Mouse (Mus musculus) kidney, adult 18-20 months (tissue): ENCODE data around the gene Gm49776.
"Not testable (repeated sequence)": the region's sequence is repeated elsewhere in the genome, so short reads cannot be mapped to it uniquely, and the experiment has no call there.

ENCODE experiments used
- DNase-seq: peaks from one replicate; pipeline ENCODE4 v3.0.0; 2021

The Gm49776 gene

GRCm38 (mm10) chr16:18258221-18258620 is at the start of gene Gm49776:
Gene Gm49776, minus strand, starts transcription at chr16:18258321.
- DNase-seq, result no peak

GRCm38 (mm10) chr16:18289614-18290013 is 31.5 kb upstream of the Gm49776 start:
- not testable (repeated sequence) for DNase-seq

DNA sequence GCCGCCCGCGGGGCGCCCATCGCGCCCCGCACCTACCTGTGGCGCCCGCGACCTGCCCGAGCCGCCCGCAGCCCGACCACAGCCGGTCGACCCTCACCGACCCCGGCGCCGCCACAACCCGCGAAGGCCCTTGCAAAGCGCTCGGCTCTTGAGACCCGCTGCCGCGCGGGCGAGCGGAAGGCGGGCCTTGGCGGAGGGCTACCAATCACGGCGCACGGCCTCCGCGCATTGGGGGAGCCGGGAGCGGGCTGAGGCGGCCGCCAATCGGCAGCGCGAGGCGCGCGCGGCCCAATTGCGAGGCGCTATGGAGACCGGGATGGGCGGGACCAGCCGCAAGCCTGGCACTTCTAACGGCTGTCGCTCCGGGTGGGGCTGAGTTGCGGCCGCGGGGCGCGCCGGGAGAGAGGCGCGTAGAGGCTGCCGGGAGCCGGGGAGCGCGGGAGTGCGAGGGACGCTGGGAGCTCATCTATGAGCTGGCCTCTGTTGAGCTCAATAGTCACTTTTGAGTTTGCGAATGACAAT is 31.0 kb upstream of the Gm49776 start, which contains the start of gene Dgcr8:
TSS of gene Dgcr8 (minus strand) at position 180 of the 522 bp plus-strand sequence.
- peak; percentile 97 for DNase-seq

DNA sequence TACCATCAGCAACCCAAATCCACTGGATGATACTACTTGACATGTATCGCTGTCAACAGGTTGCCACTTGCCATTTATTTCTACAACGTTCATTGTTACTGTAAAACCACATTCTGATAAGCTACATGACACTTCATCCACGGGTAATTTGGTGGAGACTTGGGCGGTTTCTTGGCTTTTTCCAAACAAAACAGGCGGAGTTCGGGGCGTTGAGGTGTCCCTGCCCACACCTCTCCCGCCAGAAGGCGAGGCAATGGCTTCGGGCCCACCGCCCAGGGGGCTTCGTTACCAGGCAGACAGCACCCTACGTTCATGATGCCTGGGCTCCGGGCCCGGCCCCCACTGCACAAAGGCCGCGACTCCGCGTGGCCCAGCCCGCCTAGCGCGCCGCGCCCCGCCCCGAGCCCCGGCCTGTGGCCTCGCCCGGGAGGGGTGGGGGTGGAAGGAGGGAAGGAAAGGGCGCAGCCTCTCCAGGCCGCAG is 30.5 kb upstream of the Gm49776 start:
- no peak for DNase-seq

- DNase-seq, result no peak
These were observed 30.0 kb upstream of the Gm49776 start for GRCm38 (mm10) chr16:18288166-18288565.

DNA sequence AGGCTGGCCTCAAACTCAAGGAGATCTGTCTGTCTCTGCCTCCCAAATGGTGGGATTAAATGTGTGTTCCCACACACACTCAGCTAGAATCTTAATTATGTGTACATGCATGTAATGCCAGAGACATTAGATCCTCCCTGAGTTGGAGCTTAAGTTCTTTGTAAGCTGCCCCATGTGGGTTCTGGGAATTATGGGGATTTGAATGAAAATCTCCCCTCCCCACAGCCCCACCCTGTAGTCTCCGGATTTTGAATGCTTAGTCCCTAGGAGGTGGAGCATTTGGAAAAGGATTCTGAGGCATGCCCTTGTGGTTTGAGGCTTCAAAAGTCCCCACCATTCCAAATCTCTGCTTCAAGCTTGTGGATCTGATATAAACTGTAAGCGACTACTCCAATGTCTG is 17.0 kb upstream of the Gm49776 start:
- no peak for DNase-seq

GRCm38 (mm10) chr16:18268182-18268581 is 10.1 kb upstream of the Gm49776 start:
- no peak for DNase-seq

- DNase-seq, result no peak
These were observed 6.9 kb upstream of the Gm49776 start for GRCm38 (mm10) chr16:18265024-18265423.

- no peak for DNase-seq
These were observed 4.3 kb downstream of the Gm49776 start for GRCm38 (mm10) chr16:18253866-18254265.

DNA sequence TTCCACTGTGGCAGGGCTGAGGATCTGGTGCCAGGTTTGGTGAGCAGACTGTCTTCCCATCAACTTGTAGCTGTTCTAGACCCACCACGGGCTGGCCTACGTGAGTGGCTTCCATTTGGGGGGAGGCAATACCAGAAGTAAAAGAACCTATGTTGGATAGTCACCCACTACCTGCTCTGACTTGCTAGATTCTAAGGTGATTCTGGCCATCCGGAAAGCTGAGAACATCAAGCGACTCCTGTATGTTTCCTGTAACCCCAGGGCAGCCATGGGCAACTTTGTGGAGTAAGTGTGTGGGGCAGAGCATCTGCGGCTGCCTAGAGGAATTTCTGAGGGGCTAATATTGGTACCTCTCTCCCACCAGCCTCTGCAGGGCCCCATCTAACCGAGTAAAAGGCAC is 5.4 kb downstream of the Gm49776 start:
- DNase-seq, result no peak

DNA sequence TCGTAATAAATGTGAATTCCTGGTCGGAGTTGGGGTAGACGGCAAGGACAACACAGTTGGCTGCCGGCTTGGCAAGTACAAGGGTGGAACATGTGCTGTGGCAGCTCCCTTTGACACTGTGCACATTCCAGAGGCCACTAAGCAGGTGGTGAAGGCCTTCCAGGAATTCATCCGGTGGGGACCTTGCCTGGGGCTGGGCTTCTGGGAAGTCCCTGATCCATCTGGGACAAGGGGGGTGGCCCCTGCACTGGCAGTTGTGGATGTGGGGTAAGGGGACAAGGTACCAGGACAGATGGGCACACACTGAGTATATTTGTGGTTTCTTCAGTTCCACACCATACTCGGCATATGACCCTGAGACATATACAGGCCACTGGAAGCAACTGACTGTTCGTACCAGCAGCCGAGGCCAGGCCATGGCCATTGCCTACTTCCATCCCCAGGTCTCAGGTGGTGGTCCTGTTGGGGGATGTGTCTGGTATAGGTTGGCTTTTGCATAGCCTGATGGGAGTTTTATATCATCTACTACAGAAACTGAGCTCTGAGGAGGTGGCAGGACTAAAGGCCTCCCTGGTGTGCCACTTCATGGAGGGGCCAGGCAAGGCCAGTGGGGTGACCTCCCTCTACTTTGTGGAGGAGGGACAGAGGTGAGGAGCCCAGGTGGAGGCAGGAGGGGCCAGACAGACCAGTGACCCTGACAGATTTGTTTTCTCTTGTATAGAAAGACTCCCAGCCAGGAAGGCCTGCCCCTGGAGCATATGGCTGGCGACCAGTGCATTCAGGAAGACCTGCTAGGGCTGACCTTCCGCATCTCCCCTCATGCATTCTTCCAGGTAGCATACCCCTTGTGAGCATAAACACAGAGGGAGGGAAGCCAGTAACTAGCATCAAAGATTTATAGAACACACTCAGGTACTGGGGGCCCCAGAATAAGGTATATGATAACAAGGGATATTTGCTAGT is 7.0 kb downstream of the Gm49776 start:
- no peak for DNase-seq

GRCm38 (mm10) chr16:18250231-18250630 is 7.9 kb downstream of the Gm49776 start:
- DNase-seq, result no peak

DNA sequence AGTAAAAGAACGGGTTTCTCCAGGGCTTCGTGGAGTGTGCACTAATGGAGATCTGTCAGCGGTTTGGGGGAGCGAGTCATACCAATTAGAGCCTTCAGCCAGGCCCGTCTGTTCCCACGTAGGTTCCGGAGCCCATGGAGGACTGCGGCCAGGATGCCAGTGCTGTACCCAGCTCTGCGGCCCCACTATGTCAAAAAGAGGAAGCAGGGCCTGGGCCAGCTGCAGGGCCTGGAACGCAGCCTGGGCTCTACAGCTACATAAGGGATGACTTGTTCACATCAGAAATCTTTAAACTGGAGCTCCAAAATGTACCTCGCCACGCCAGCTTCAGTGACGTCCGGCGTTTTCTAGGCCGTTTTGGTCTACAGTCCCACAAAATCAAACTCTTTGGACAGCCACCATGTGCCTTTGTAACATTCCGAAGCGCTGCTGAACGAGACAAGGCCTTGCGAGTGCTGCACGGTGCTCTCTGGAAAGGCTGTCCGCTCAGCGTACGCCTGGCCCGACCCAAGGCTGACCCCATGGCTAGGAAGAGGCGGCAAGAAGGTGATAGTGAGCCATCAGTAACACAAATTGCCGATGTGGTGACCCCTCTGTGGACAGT is 8.7 kb downstream of the Gm49776 start:
- peak; percentile 41 for DNase-seq

- peak; percentile 98 for DNase-seq
These were observed 9.4 kb downstream of the Gm49776 start, which contains the start of the genes Trmt2a and Ranbp1 for GRCm38 (mm10) chr16:18248433-18249363. Gene Trmt2a, plus strand, starts transcription at chr16:18248679. Gene Ranbp1, minus strand, starts transcription at chr16:18248732.

DNA sequence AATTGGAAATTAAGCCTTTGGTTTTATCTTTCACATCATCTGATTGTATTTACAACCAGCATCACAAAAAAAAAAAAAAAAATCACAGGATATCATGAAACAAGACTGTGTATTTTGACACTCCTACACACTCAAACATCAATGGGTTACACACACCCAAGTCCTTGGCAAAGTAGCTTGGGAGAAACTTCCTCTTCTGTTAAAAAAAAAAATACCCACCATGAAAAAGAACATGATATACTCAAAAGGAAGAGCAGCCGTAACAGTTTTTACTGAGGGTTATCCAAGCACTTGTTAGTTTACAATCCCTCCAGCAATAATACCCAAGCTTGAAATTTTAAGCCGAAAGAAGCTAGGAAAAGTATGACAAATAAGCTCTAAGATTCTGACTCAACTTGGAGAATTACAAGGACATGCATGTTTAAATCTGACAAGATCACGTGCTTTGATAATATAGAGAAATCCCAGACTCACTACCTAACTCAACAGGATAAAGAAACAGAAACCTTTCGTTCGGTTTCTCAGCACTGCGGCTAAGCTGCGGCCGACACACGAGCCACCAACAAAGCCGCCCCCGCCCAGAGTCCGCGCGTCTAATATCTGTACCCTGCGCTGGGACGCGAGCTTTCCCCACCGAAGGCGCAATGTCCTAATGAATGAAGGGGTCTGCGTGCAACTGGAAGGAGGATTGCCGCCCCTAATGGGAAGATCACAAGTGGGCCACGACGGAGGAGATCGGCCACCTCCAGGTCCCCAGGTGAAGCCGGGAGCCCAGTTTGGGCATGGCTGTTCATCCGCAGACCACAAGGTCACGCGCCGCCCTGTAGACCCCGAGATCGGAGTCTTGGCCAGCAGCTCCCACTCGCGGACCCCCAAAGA is 10.4 kb downstream of the Gm49776 start:
- DNase-seq, result no peak

- no peak for DNase-seq
These were observed 16.5 kb downstream of the Gm49776 start for GRCm38 (mm10) chr16:18241581-18241980.

DNA sequence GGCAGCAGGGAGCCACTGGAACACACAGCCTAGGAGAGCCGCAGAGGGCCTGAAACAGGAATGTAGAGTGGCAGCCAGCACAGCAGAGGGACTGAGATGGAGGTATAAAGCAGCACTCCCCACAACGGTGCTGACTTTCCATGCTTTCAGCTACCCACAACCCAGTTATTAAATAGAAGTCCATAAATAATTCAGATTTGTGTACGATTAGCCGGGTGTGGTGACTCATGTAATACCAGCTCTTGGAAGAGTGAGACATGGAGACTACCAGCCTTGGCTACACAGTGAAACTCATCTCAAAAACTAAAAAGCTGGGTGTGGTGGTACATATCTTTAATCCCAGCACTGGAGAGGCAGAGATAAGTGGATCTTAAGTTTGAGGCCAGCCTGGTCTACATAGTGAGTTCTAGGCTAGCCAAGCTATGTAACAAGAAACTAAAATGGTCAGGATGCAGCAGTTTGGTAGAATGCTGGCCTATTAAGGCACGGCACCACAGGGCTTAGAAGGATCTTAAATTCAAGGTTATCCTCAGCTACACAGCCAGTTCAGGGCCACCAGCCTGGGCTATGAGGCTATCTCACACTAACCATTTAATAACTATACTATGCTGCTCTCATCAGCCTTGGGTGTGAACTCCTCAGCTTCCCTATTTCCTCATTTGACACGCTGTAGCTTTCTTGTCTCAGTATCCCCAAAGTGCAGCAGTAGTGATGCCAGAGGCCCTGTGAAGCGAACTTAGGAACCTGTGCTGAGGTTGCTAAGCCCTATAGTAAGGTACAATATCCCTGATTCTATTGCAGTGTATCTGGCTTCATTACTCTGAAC is 21.2 kb downstream of the Gm49776 start:
- DNase-seq, result no peak

DNA sequence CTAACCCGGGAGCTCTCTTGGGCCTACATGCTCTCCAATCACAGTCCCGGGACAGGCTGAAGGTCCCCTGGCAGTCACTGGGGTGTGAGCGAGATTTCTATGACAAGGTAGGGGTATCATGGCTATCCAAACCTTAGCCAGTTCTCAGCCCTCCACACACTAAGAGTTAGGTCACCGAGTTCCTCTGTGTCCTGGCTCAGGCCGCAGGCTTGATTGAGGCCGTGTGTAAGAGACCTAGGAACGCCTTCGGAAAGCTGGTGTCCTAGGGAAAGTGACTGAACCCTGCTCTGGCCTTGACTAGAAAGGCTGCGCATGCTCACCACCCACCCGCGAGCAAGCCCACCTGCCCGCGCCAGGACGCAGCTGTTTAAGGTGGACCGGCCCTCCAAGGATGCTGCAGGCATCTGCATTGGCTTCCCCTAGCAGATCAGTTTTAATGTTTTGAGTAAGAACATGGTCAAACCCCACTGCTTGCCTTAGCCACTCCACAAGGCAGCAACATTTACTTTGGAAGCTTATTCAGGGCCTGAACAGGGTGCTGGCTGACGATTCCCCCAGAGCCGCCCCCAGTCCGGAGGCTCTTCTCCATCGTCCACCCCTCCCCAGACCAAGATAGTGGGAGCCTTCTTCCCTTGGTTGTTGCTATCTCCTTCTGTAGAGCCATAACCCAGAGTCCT is 22.6 kb downstream of the Gm49776 start:
- peak; percentile 78 for DNase-seq

GRCm38 (mm10) chr16:18234671-18235388 is 23.3 kb downstream of the Gm49776 start, which contains the start of gene Zdhhc8:
Gene Zdhhc8, minus strand, starts transcription at chr16:18235136.
- DNase-seq, result no peak
